Mouse (Mus musculus) stomach, embryonic 16.5 days (tissue): ENCODE measurements around the gene Slc22a1. TPM values are rescaled to one million over a fixed set of nuclear protein-coding genes. Genes with fewer than 3 reads are reported as not detected.

Experiments used
- ATAC-seq: fragments of 200-750 bp; cut with Nextera tagmentation; 2 replicates; pipeline ENCODE4 v1.8.0; 2017; ENCODE audit warnings: moderate number of reproducible peaks, moderate TSS enrichment; ENCODE audit not compliant: insufficient read depth, low FRiP score
- H3K27ac ChIP-seq: fragments of 300-500 bp; sonication (generic); 2 replicates; pipeline ENCODE4 v1.5.1; 2014; ENCODE audit warnings: low read length
- H3K27me3 ChIP-seq: fragments of 300-500 bp; sonication (generic); 2 replicates; pipeline ENCODE4 v1.6.1; 2014; ENCODE audit warnings: low read length, control low read depth, mixed read lengths; ENCODE audit not compliant: control insufficient read depth, insufficient read depth
- H3K36me3 ChIP-seq: fragments of 300-500 bp; sonication (generic); 2 replicates; pipeline ENCODE4 v1.6.1; 2014; ENCODE audit warnings: low read length; ENCODE audit not compliant: control insufficient read depth, insufficient read depth
- H3K4me1 ChIP-seq: fragments of 300-500 bp; sonication (generic); 2 replicates; pipeline ENCODE4 v1.6.1; 2014; ENCODE audit warnings: low read length, control low read depth, mixed read lengths; ENCODE audit not compliant: control insufficient read depth, insufficient read depth
- H3K4me2 ChIP-seq: fragments of 300-500 bp; sonication (generic); 2 replicates; pipeline ENCODE4 v1.6.1; 2014; ENCODE audit warnings: low read depth, low read length, mixed read lengths
- H3K4me3 ChIP-seq: fragments of 300-500 bp; sonication (generic); replicated peaks from 2 replicates; pipeline ENCODE4 v1.5.1; 2014; ENCODE audit warnings: mild to moderate bottlenecking, low read length
- H3K9ac ChIP-seq: fragments of 300-500 bp; sonication (generic); 2 replicates; pipeline ENCODE4 v1.6.1; 2014; ENCODE audit warnings: low read length
- H3K9me3 ChIP-seq: fragments of 300-500 bp; sonication (generic); replicated peaks from 2 replicates; pipeline ENCODE4 v1.6.1; 2016; ENCODE audit warnings: low read length, control low read depth; ENCODE audit not compliant: control insufficient read depth
- WGBS: fragments of 180-500 bp; shearing (Covaris S2); extraction: QIAGEN DNeasy Blood & Tissue Kit; methylation state at CpG from one replicate; pipeline ENCODE4 v1.1.7; 2014; 5-methylcytosine and 5-hydroxymethylcytosine counted together
- polyA plus RNA-seq: library from polyadenylated mRNA; unstranded; fragments of >200 nt; fragmentation: Nextera tagmentation; extraction: Ambion mirVana; gene quantifications from 2 replicates; pipeline ENCODE4 v1.2.1, GENCODE M21; 2015

Slc22a1 gene
- polyA plus RNA-seq, 1 experiment from 2014 or later, result 0.96 TPM

- H3K9ac ChIP-seq, result no peak overlapping the region
- no peak overlapping the region for H3K4me2 ChIP-seq
- ATAC-seq, result no peak
- H3K36me3 ChIP-seq, result peaks cover 2% of the 10 kb centered on the region; the same call in 1 of the 2 replicates
- no peaks in the 10 kb centered on the region for H3K9me3 ChIP-seq
- no peaks in the 10 kb centered on the region for H3K27me3 ChIP-seq
- H3K4me3 ChIP-seq, result no peak overlapping the region
- H3K27ac ChIP-seq, result no peak overlapping the region
- 77% methylated on average over 5 of the region's 5 CpGs for WGBS
- H3K4me1 ChIP-seq, result peaks cover 7% of the 10 kb centered on the region; the same call in 1 of the 2 replicates
These were observed 38.5 kb upstream of the Slc22a1 start for GRCm38 (mm10) chr17:12714080-12714561.

GRCm38 (mm10) chr17:12712993-12713392, 37.4 kb upstream of the Slc22a1 start:
- H3K4me1 ChIP-seq, result peaks cover 7% of the 10 kb centered on the region; the same call in 1 of the 2 replicates
- no peaks in the 10 kb centered on the region for H3K27me3 ChIP-seq
- WGBS, result 70% methylated on average over 3 of the region's 3 CpGs
- no peaks in the 10 kb centered on the region for H3K9me3 ChIP-seq
- peaks cover 3% of the 10 kb centered on the region; the same call in 1 of the 2 replicates for H3K36me3 ChIP-seq
- H3K4me2 ChIP-seq, result no peak overlapping the region
- no peak for ATAC-seq
- H3K9ac ChIP-seq, result no peak overlapping the region
- H3K27ac ChIP-seq, result peak overlapping the region; percentile 44; the same call in 1 of the 2 replicates
- no peak overlapping the region for H3K4me3 ChIP-seq

GRCm38 (mm10) chr17:12712191-12712590, 36.6 kb upstream of the Slc22a1 start:
- H3K4me1 ChIP-seq, result peaks cover 3% of the 10 kb centered on the region; the same call in 1 of the 2 replicates
- peak; percentile 46; the same call in 1 of the 2 replicates for ATAC-seq
- no peak overlapping the region for H3K4me2 ChIP-seq
- no peak overlapping the region for H3K4me3 ChIP-seq
- no peak overlapping the region for H3K27ac ChIP-seq
- no peaks in the 10 kb centered on the region for H3K9me3 ChIP-seq
- H3K27me3 ChIP-seq, result no peaks in the 10 kb centered on the region
- peaks cover 3% of the 10 kb centered on the region; the same call in 1 of the 2 replicates for H3K36me3 ChIP-seq
- no peak overlapping the region for H3K9ac ChIP-seq

GRCm38 (mm10) chr17:12710976-12711375, 35.3 kb upstream of the Slc22a1 start:
- Histone ChIP-seq H3K4me1 (peaks cover 6% of the 10 kb centered on the region), H3K27ac (no peak overlapping the region), H3K9ac (no peak overlapping the region), H3K9me3 (no peaks in the 10 kb centered on the region), H3K36me3 (peaks cover 3% of the 10 kb centered on the region; the same call in 1 of the 2 replicates), H3K4me3 (no peak overlapping the region), H3K27me3 (no peaks in the 10 kb centered on the region), H3K4me2 (no peak overlapping the region)
- ATAC-seq, result no peak
- 96% methylated on average over 2 of the region's 2 CpGs for WGBS

- no peak overlapping the region for H3K4me2 ChIP-seq
- WGBS, result 85% methylated on average over 13 of the region's 13 CpGs
These were observed 34.6 kb upstream of the Slc22a1 start for GRCm38 (mm10) chr17:12710050-12710780.

GRCm38 (mm10) chr17:12708398-12708797, 32.8 kb upstream of the Slc22a1 start:
- Histone ChIP-seq H3K9ac (no peak overlapping the region), H3K9me3 (no peaks in the 10 kb centered on the region), H3K36me3 (peaks cover 9% of the 10 kb centered on the region; the same call in 1 of the 2 replicates), H3K4me3 (no peak overlapping the region), H3K4me2 (no peak overlapping the region), H3K27ac (no peak overlapping the region), H3K4me1 (peaks cover 3% of the 10 kb centered on the region; the same call in 1 of the 2 replicates), H3K27me3 (no peaks in the 10 kb centered on the region)
- no peak for ATAC-seq
- 89% methylated on average over 3 of the region's 3 CpGs for WGBS

More at GRCm38 (mm10) chr17:12710050-12710780, 34.6 kb upstream of the Slc22a1 start:
- Histone ChIP-seq H3K4me3 (no peak overlapping the region), H3K9me3 (no peaks in the 10 kb centered on the region), H3K27me3 (no peaks in the 10 kb centered on the region), H3K4me1 (peaks cover 5% of the 10 kb centered on the region), H3K9ac (no peak overlapping the region), H3K36me3 (peaks cover 3% of the 10 kb centered on the region; the same call in 1 of the 2 replicates), H3K27ac (no peak overlapping the region)
- ATAC-seq, result no peak

GRCm38 (mm10) chr17:12706590-12707049, 31.0 kb upstream of the Slc22a1 start:
- no peak for ATAC-seq
- Histone ChIP-seq H3K4me3 (no peak overlapping the region), H3K4me2 (no peak overlapping the region), H3K9me3 (no peaks in the 10 kb centered on the region), H3K27me3 (no peaks in the 10 kb centered on the region), H3K27ac (no peak overlapping the region), H3K4me1 (peaks cover 3% of the 10 kb centered on the region; the same call in 1 of the 2 replicates), H3K9ac (no peak overlapping the region), H3K36me3 (peaks cover 9% of the 10 kb centered on the region; the same call in 1 of the 2 replicates)
- WGBS, result 52% methylated on average over 10 of the region's 10 CpGs

GRCm38 (mm10) chr17:12702901-12703300, 27.3 kb upstream of the Slc22a1 start:
- Histone ChIP-seq H3K27me3 (no peaks in the 10 kb centered on the region), H3K36me3 (peaks cover 10% of the 10 kb centered on the region; the same call in 1 of the 2 replicates), H3K9ac (no peak overlapping the region), H3K4me1 (peaks cover 3% of the 10 kb centered on the region; the same call in 1 of the 2 replicates), H3K9me3 (no peaks in the 10 kb centered on the region), H3K4me3 (no peak overlapping the region), H3K27ac (no peak overlapping the region), H3K4me2 (no peak overlapping the region)
- WGBS, result 79% methylated on average over 5 of the region's 5 CpGs
- no peak for ATAC-seq

- no peak overlapping the region for H3K9ac ChIP-seq
- no peak overlapping the region for H3K4me3 ChIP-seq
- H3K4me1 ChIP-seq, result no peaks in the 10 kb centered on the region
- 0 out of 2 replicates have a peak, but pooled peaks cover 11% of the 10 kb centered on the region for H3K36me3 ChIP-seq
- H3K27ac ChIP-seq, result no peak overlapping the region
- no peak overlapping the region for H3K4me2 ChIP-seq
- H3K9me3 ChIP-seq, result no peaks in the 10 kb centered on the region
- peak; percentile 62; the same call in 1 of the 2 replicates for ATAC-seq
- no peaks in the 10 kb centered on the region for H3K27me3 ChIP-seq
- 88% methylated on average over 6 of the region's 6 CpGs for WGBS
These were observed 24.7 kb upstream of the Slc22a1 start for GRCm38 (mm10) chr17:12700373-12700772.
